In genomic region chr11:116024356-116024808, GRCm38 (mm10) we compare ENCODE assay signal across 8 mouse cellular contexts. TPM values are rescaled to one million over a fixed set of nuclear protein-coding genes. Genes with fewer than 3 reads are reported as not detected.
DNase-seq lines count a peak whose midpoint lies in the region; ATAC-seq and TF ChIP-seq lines count a peak whose summit lies in the region.

No protein-coding gene starts in this region.

- H3K4me2 ChIP-seq in embryonic facial prominence, embryonic 14.5 days (ENCODE audit: low read depth, low read length), result peak overlapping the region; percentile 50
- H3K4me2 ChIP-seq in limb, embryonic 14.5 days (replicated peaks; ENCODE audit: low read depth, low read length, severe bottlenecking), result 0 out of 2 replicates have a peak overlapping the region, but pooled peaks have one; percentile 37
- no peak overlapping the region; the same call in 1 of the 2 replicates for H3K4me2 ChIP-seq in midbrain, postnatal 0 days (ENCODE audit: low read depth, low read length, poor library complexity, severe bottlenecking)

- peaks cover 28% of the 10 kb centered on the region for H3K36me3 ChIP-seq in embryonic facial prominence, embryonic 14.5 days (ENCODE audit: control insufficient read depth, insufficient read depth, low read length)
- H3K36me3 ChIP-seq in heart, adult 2 months (ENCODE audit: control insufficient read depth, insufficient read depth, low read length), result peaks cover 15% of the 10 kb centered on the region
- H3K36me3 ChIP-seq in limb, embryonic 14.5 days (ENCODE audit: control insufficient read depth, insufficient read depth, low read length), result peaks cover 29% of the 10 kb centered on the region
- peaks cover 3% of the 10 kb centered on the region; the same call in 1 of the 2 replicates for H3K36me3 ChIP-seq in midbrain, postnatal 0 days (ENCODE audit: insufficient read depth, low read length)

- TF ChIP-seq EP300 in heart, adult 2 months (IDR thresholded peaks at IDR 0.05; ENCODE audit: insufficient read depth, low read depth, low read length), result peak; percentile 86; the same call in 1 of the 2 replicates

- no peaks in the 10 kb centered on the region for H3K27me3 ChIP-seq in embryonic facial prominence, embryonic 14.5 days (replicated peaks; ENCODE audit: control insufficient read depth, insufficient read depth, low read length)
- H3K27me3 ChIP-seq in heart, adult 2 months (ENCODE audit: control insufficient read depth, insufficient read depth, low read length), result no peaks in the 10 kb centered on the region
- no peaks in the 10 kb centered on the region for H3K27me3 ChIP-seq in limb, embryonic 14.5 days (ENCODE audit: control insufficient read depth, insufficient read depth, low read length)
- H3K27me3 ChIP-seq in midbrain, postnatal 0 days (ENCODE audit: insufficient read depth, low read length), result no peaks in the 10 kb centered on the region

- H3K79me2 ChIP-seq in heart, adult 2 months (replicated peaks; ENCODE audit: control insufficient read depth, insufficient read depth, low read length), result no peaks in the 10 kb centered on the region

- peaks cover 1% of the 10 kb centered on the region for H3K4me1 ChIP-seq in embryonic facial prominence, embryonic 14.5 days (ENCODE audit: control insufficient read depth, insufficient read depth, low read length)
- H3K4me1 ChIP-seq in heart, adult 2 months (ENCODE audit: control insufficient read depth, insufficient read depth, low read length), result peaks cover 4% of the 10 kb centered on the region
- peaks cover 8% of the 10 kb centered on the region for H3K4me1 ChIP-seq in limb, embryonic 14.5 days (ENCODE audit: control insufficient read depth, insufficient read depth, low read length)
- H3K4me1 ChIP-seq in midbrain, postnatal 0 days (ENCODE audit: insufficient read depth, low read length), result 0 out of 2 replicates have a peak, but pooled peaks cover 4% of the 10 kb centered on the region

- peak; percentile 92 for ATAC-seq in embryonic facial prominence, embryonic 14.5 days (ENCODE audit: low read depth)
- ATAC-seq in limb, embryonic 14.5 days (ENCODE audit: low FRiP score, low read depth), result peak; percentile 94
- peak; percentile 93 for ATAC-seq in midbrain, postnatal 0 days (ENCODE audit: low FRiP score)

- intact Hi-C loops in heart, adult 2 months (cut with DNase I), result no loop called here

- peak; percentile 100 for TF ChIP-seq POLR2A in heart, adult 2 months (IDR thresholded peaks at IDR 0.05; ENCODE audit: insufficient read depth, low read depth, low read length)
- TF ChIP-seq POLR2A in limb, embryonic 14.5 days (IDR thresholded peaks at IDR 0.05; ENCODE audit: borderline replicate concordance, extremely low read depth, insufficient read depth, insufficient read length), result peak; percentile 100

- peak overlapping the region; percentile 92 for H3K4me3 ChIP-seq in embryonic facial prominence, embryonic 14.5 days (ENCODE audit: low read depth, low read length)
- H3K4me3 ChIP-seq in heart, adult 2 months, result peak overlapping the region; percentile 90
- H3K4me3 ChIP-seq in limb, embryonic 14.5 days (replicated peaks; ENCODE audit: low read length), result peak overlapping the region; percentile 97
- peak overlapping the region; percentile 95 for H3K4me3 ChIP-seq in midbrain, postnatal 0 days (ENCODE audit: low read depth, low read length)

- no peaks in the 10 kb centered on the region for H3K9me3 ChIP-seq in embryonic facial prominence, embryonic 14.5 days (ENCODE audit: control insufficient read depth, low read length)
- no peaks in the 10 kb centered on the region for H3K9me3 ChIP-seq in limb, embryonic 14.5 days (ENCODE audit: control insufficient read depth, low read length)
- H3K9me3 ChIP-seq in midbrain, postnatal 0 days (ENCODE audit: low read length), result no peaks in the 10 kb centered on the region

- no peak for TF ChIP-seq CTCF in heart, adult 2 months (IDR thresholded peaks at IDR 0.05)
- TF ChIP-seq CTCF in midbrain, postnatal 0 days (IDR thresholded peaks at IDR 0.05), result no peak

- WGBS in embryonic facial prominence, embryonic 14.5 days, result 0% methylated on average over 22 of the region's 37 CpGs
- WGBS in heart, adult 2 months, result under 1% methylated on average over 37 of the region's 37 CpGs
- WGBS in limb, embryonic 14.5 days, result 0% methylated on average over 37 of the region's 37 CpGs
- WGBS in midbrain, postnatal 0 days, result under 1% methylated on average over 37 of the region's 37 CpGs

- H3K9ac ChIP-seq in embryonic facial prominence, embryonic 14.5 days (ENCODE audit: low read depth, low read length), result peak overlapping the region; percentile 99
- H3K9ac ChIP-seq in heart, adult 2 months (ENCODE audit: low read depth, low read length), result peak overlapping the region; percentile 96
- H3K9ac ChIP-seq in limb, embryonic 14.5 days (ENCODE audit: low read depth, low read length, severe bottlenecking), result peak overlapping the region; percentile 100
- peak overlapping the region; percentile 100 for H3K9ac ChIP-seq in midbrain, postnatal 0 days (replicated peaks; ENCODE audit: low read length, poor library complexity, severe bottlenecking)

- peak overlapping the region; percentile 99 for H3K27ac ChIP-seq in embryonic facial prominence, embryonic 14.5 days (replicated peaks; ENCODE audit: low read depth, low read length)
- peak overlapping the region; percentile 99 for H3K27ac ChIP-seq in heart, adult 2 months
- peak overlapping the region; percentile 98 for H3K27ac ChIP-seq in limb, embryonic 14.5 days (replicated peaks; ENCODE audit: low read depth, low read length)
- peak overlapping the region; percentile 99 for H3K27ac ChIP-seq in midbrain, postnatal 0 days (ENCODE audit: low read depth, low read length)

- DNase-seq in 416B (ENCODE audit: low read depth), result peak; percentile 100
- DNase-seq in adrenal gland, postnatal 4 days (ENCODE audit: low spot score in 2 of 2), result peak; percentile 92 to 94
- DNase-seq in embryonic facial prominence, embryonic 14.5 days (ENCODE audit: low spot score), result peak; percentile 100
- peak; percentile 92 to 97 for DNase-seq in heart, adult 2 months
- peak; percentile 96 to 99 for DNase-seq in kidney, adult 8-10 months
- DNase-seq in limb, embryonic 14.5 days (ENCODE audit: low spot score), result peak; percentile 99
- peak; percentile 100 for DNase-seq in midbrain, postnatal 0 days (ENCODE audit: low spot score)
- DNase-seq in spleen, postnatal 14 days (ENCODE audit: low spot score in 2 of 2), result peak; percentile 91 to 96

RNA-seq across cellular contexts. Expression of gene H3f3b, which starts 3.4 kb away (rescaled TPM):
- total RNA-seq in adrenal gland, postnatal 4 days (2021), result 100 to 1,000 TPM; 751 to 846 TPM
- polyA plus RNA-seq in embryonic facial prominence, embryonic 14.5 days (2014; fragmentation: Nextera tagmentation; extraction: Ambion mirVana), result 1,358 and 1,723 TPM in 2 replicates
- 100 to 1,000 TPM; 105 to 128 TPM for total RNA-seq in heart, adult 2 months (2021)
- 67.5 and 82.1 TPM in 2 replicates for polyA plus RNA-seq in heart, adult 2 months (2012; rRNA removed)
- 871 and 951 TPM in 2 replicates for polyA plus RNA-seq in limb, embryonic 14.5 days (2012; rRNA removed)
- polyA plus RNA-seq in limb, embryonic 14.5 days (2014; fragmentation: Nextera tagmentation; extraction: Ambion mirVana), result 1,919 and 2,014 TPM in 2 replicates
- total RNA-seq in midbrain, postnatal 0 days (2014; rRNA removed), result 568 and 792 TPM in 2 replicates
- polyA plus RNA-seq in midbrain, postnatal 0 days (2015; fragmentation: Nextera tagmentation; extraction: Ambion mirVana), result 2,143 and 2,254 TPM in 2 replicates

RNA-seq across cellular contexts. Expression of gene Unk, which starts 5.7 kb away (rescaled TPM):
- total RNA-seq in adrenal gland, postnatal 4 days (2021), result 10 to 100 TPM; 41.3 to 45.5 TPM
- polyA plus RNA-seq in embryonic facial prominence, embryonic 14.5 days (2014; fragmentation: Nextera tagmentation; extraction: Ambion mirVana), result 25.1 and 30.3 TPM in 2 replicates
- total RNA-seq in heart, adult 2 months (2021), result 1 to 10 TPM; 7.1 to 7.9 TPM
- polyA plus RNA-seq in heart, adult 2 months (2012; rRNA removed), result 16.5 and 20.4 TPM in 2 replicates
- 80.3 and 99.4 TPM in 2 replicates for polyA plus RNA-seq in limb, embryonic 14.5 days (2012; rRNA removed)
- 33.1 and 39.2 TPM in 2 replicates for polyA plus RNA-seq in limb, embryonic 14.5 days (2014; fragmentation: Nextera tagmentation; extraction: Ambion mirVana)
- total RNA-seq in midbrain, postnatal 0 days (2014; rRNA removed), result 45.2 and 55.1 TPM in 2 replicates
- polyA plus RNA-seq in midbrain, postnatal 0 days (2015; fragmentation: Nextera tagmentation; extraction: Ambion mirVana), result 25.5 and 26.7 TPM in 2 replicates

RNA-seq across cellular contexts. Expression of gene Galk1, which starts 11.9 kb away (rescaled TPM):
- total RNA-seq in adrenal gland, postnatal 4 days (2021), result 10 to 100 TPM; 70.2 to 88.6 TPM
- 140 and 164 TPM in 2 replicates for polyA plus RNA-seq in embryonic facial prominence, embryonic 14.5 days (2014; fragmentation: Nextera tagmentation; extraction: Ambion mirVana)
- 10 to 100 TPM; 14.5 to 14.7 TPM for total RNA-seq in heart, adult 2 months (2021)
- 14.6 and 16.4 TPM in 2 replicates for polyA plus RNA-seq in heart, adult 2 months (2012; rRNA removed)
- polyA plus RNA-seq in limb, embryonic 14.5 days (2012; rRNA removed), result 115 and 139 TPM in 2 replicates
- polyA plus RNA-seq in limb, embryonic 14.5 days (2014; fragmentation: Nextera tagmentation; extraction: Ambion mirVana), result 162 and 164 TPM in 2 replicates
- total RNA-seq in midbrain, postnatal 0 days (2014; rRNA removed), result 36.3 and 44.0 TPM in 2 replicates
- polyA plus RNA-seq in midbrain, postnatal 0 days (2015; fragmentation: Nextera tagmentation; extraction: Ambion mirVana), result 47.7 and 49.5 TPM in 2 replicates

RNA-seq across cellular contexts. Expression of gene Itgb4, which starts 49.9 kb away (rescaled TPM):
- 1 to 10 TPM; 5.0 to 8.7 TPM for total RNA-seq in adrenal gland, postnatal 4 days (2021)
- 10.7 and 11.0 TPM in 2 replicates for polyA plus RNA-seq in embryonic facial prominence, embryonic 14.5 days (2014; fragmentation: Nextera tagmentation; extraction: Ambion mirVana)
- total RNA-seq in heart, adult 2 months (2021), result 1 to 10 TPM; 2.6 to 2.9 TPM
- 1.9 and 3.1 TPM in 2 replicates for polyA plus RNA-seq in heart, adult 2 months (2012; rRNA removed)
- 11.3 and 11.6 TPM in 2 replicates for polyA plus RNA-seq in limb, embryonic 14.5 days (2012; rRNA removed)
- polyA plus RNA-seq in limb, embryonic 14.5 days (2014; fragmentation: Nextera tagmentation; extraction: Ambion mirVana), result 12.5 TPM in 2 replicates
- 2.2 and 3.0 TPM in 2 replicates for total RNA-seq in midbrain, postnatal 0 days (2014; rRNA removed)
- 1.0 and 1.2 TPM in 2 replicates for polyA plus RNA-seq in midbrain, postnatal 0 days (2015; fragmentation: Nextera tagmentation; extraction: Ambion mirVana)

RNA-seq across cellular contexts. Expression of gene Unc13d, which starts 53.4 kb away (rescaled TPM):
- total RNA-seq in adrenal gland, postnatal 4 days (2021), result 1 to 10 TPM; 1.1 to 2.4 TPM
- polyA plus RNA-seq in embryonic facial prominence, embryonic 14.5 days (2014; fragmentation: Nextera tagmentation; extraction: Ambion mirVana), result 2.0 and 2.6 TPM in 2 replicates
- total RNA-seq in heart, adult 2 months (2021), result 1 to 10 TPM in 1 of 2 experiments, under 1 TPM in 1; 0.55 to 1.5 TPM
- polyA plus RNA-seq in heart, adult 2 months (2012; rRNA removed), result 1.1 and 1.7 TPM in 2 replicates
- 4.1 and 4.3 TPM in 2 replicates for polyA plus RNA-seq in limb, embryonic 14.5 days (2012; rRNA removed)
- 3.4 and 3.8 TPM in 2 replicates for polyA plus RNA-seq in limb, embryonic 14.5 days (2014; fragmentation: Nextera tagmentation; extraction: Ambion mirVana)
- total RNA-seq in midbrain, postnatal 0 days (2014; rRNA removed), result 0.22 and 0.71 TPM in 2 replicates
- polyA plus RNA-seq in midbrain, postnatal 0 days (2015; fragmentation: Nextera tagmentation; extraction: Ambion mirVana), result 0.67 and 0.77 TPM in 2 replicates

Comparison
In these comparisons a context has a peak if more than half of its experiments do, and no peak if none do; other contexts are left out.
1. Peak in every context shown above with its lines: DNase-seq, ATAC-seq, H3K4me3 ChIP-seq and H3K27ac ChIP-seq.
2. RNA of gene H3f3b, which starts 3.4 kb away (polyA plus RNA-seq): 2,143 to 2,254 TPM in midbrain, postnatal 0 days, 871 to 2,014 TPM in limb, embryonic 14.5 days and 1,358 to 1,723 TPM in embryonic facial prominence, embryonic 14.5 days; 67.5 to 82.1 TPM in heart, adult 2 months; every median in the first group is over 10 times any median in the second.